ENCODE assay signal across 8 mouse cellular contexts in genomic region chr4:85096682-85097081, GRCm38 (mm10).
DNase-seq lines count a peak whose midpoint lies in the region; ATAC-seq and TF ChIP-seq lines count a peak whose summit lies in the region.
"Had no signal": no experiment of that assay in that cellular context is flagged by ENCODE, and none has a peak within 500 bp of the region (broad histone marks: within the 10 kb centered on the region; RNA-seq: fewer than 3 reads in every experiment).

No protein-coding gene starts in this region.

- peak; percentile 59 to 62 for DNase-seq in B cell, adult 2 months
- peak; percentile 9 for DNase-seq in c-Kit-positive CD71-positive TER-119-positive erythroid progenitor cells, embryonic 14.5 days (ENCODE audit: low spot score)
- peak; percentile 87 for DNase-seq in forebrain, embryonic 14.5 days (ENCODE audit: low spot score)
- DNase-seq in kidney, adult 9 months: peak; percentile 35
- peak; percentile 41 for DNase-seq in lung, adult 2 months
- peak; percentile 83 for DNase-seq in retina, embryonic 14.5 days (ENCODE audit: low spot score)

- no peak overlapping the region for H3K4me2 ChIP-seq in forebrain, embryonic 14.5 days (ENCODE audit: low read length)
- H3K4me2 ChIP-seq: limb, embryonic 12.5 days had no signal

- TF ChIP-seq CTCF in ES-Bruce4 (IDR thresholded peaks at IDR 0.05; ENCODE audit: low read depth, low read length): peak; percentile 97
- peak; percentile 96 for TF ChIP-seq CTCF in lung, adult 2 months (IDR thresholded peaks at IDR 0.05; ENCODE audit: insufficient read depth, low read length)

- no peak for TF ChIP-seq POLR2A in ES-Bruce4 (IDR thresholded peaks at IDR 0.05; ENCODE audit: insufficient read depth, low read length)
- no peak for TF ChIP-seq POLR2A in lung, adult 2 months (IDR thresholded peaks at IDR 0.05; ENCODE audit: borderline replicate concordance, extremely low read depth, low read depth, low read length)

- TF ChIP-seq EP300 in ES-Bruce4 (IDR thresholded peaks at IDR 0.05; ENCODE audit: insufficient read depth, low read depth, low read length): no peak

- no peak overlapping the region for H3K27ac ChIP-seq in ES-Bruce4 (ENCODE audit: insufficient read depth, low read length)
- no peak overlapping the region for H3K27ac ChIP-seq in forebrain, embryonic 14.5 days (ENCODE audit: low read depth, low read length)
- H3K27ac ChIP-seq: limb, embryonic 12.5 days had no signal

- ATAC-seq in forebrain, embryonic 14.5 days: peak; percentile 90

- no peaks in the 10 kb centered on the region for H3K4me1 ChIP-seq in ES-Bruce4 (ENCODE audit: control insufficient read depth, insufficient read depth, low read length)
- H3K4me1 ChIP-seq in forebrain, embryonic 14.5 days (ENCODE audit: control insufficient read depth, insufficient read depth, low read length): no peaks in the 10 kb centered on the region
- no peaks in the 10 kb centered on the region for H3K4me1 ChIP-seq in lung, adult 2 months (ENCODE audit: control insufficient read depth, insufficient read depth, low read length)
- H3K4me1 ChIP-seq: limb, embryonic 12.5 days had no signal

- 14% methylated on average over 7 of the region's 7 CpGs for WGBS in forebrain, embryonic 14.5 days
- WGBS in lung, adult 2 months: 17% methylated on average over 7 of the region's 7 CpGs

- no peaks in the 10 kb centered on the region for H3K9me3 ChIP-seq in ES-Bruce4 (replicated peaks; ENCODE audit: control insufficient read depth, insufficient read depth, low read length, poor library complexity, severe bottlenecking)
- H3K9me3 ChIP-seq in forebrain, embryonic 14.5 days (replicated peaks; ENCODE audit: control insufficient read depth, low read length): no peaks in the 10 kb centered on the region
- H3K9me3 ChIP-seq: limb, embryonic 12.5 days had no signal

- no peak overlapping the region for H3K9ac ChIP-seq in ES-Bruce4 (ENCODE audit: low read depth, poor library complexity, severe bottlenecking)
- H3K9ac ChIP-seq in forebrain, embryonic 14.5 days (ENCODE audit: low read length): no peak overlapping the region
- H3K9ac ChIP-seq: limb, embryonic 12.5 days had no signal

- H3K27me3 ChIP-seq in ES-Bruce4 (ENCODE audit: control insufficient read depth, insufficient read depth, low read length, poor library complexity, severe bottlenecking): no peaks in the 10 kb centered on the region
- no peaks in the 10 kb centered on the region for H3K27me3 ChIP-seq in forebrain, embryonic 14.5 days (replicated peaks; ENCODE audit: control insufficient read depth, insufficient read depth, low read length)
- H3K27me3 ChIP-seq: limb, embryonic 12.5 days had no signal

- H3K36me3 ChIP-seq in ES-Bruce4 (ENCODE audit: control insufficient read depth, insufficient read depth, low read length, poor library complexity, severe bottlenecking): no peaks in the 10 kb centered on the region
- H3K36me3 ChIP-seq in forebrain, embryonic 14.5 days (ENCODE audit: control insufficient read depth, insufficient read depth, low read length): 0 out of 2 replicates have a peak, but pooled peaks cover 6% of the 10 kb centered on the region

- no peak overlapping the region for H3K4me3 ChIP-seq in ES-Bruce4 (ENCODE audit: low read depth, low read length)
- no peak overlapping the region for H3K4me3 ChIP-seq in forebrain, embryonic 14.5 days (ENCODE audit: low read depth, low read length)
- H3K4me3 ChIP-seq in lung, adult 2 months (replicated peaks; ENCODE audit: extremely low read depth, low read depth, low read length): no peak overlapping the region
- H3K4me3 ChIP-seq: limb, embryonic 12.5 days had no signal

Comparison
In these comparisons a context has a peak if more than half of its experiments do, and no peak if none do; other contexts are left out.
1. DNase-seq: peak in every context shown above with its lines; median percentile 87 in forebrain, embryonic 14.5 days; 83 in retina, embryonic 14.5 days; 60 in B cell, adult 2 months; 41 in lung, adult 2 months; 35 in kidney, adult 9 months; 9 in c-Kit-positive CD71-positive TER-119-positive erythroid progenitor cells, embryonic 14.5 days.